Mouse (Mus musculus) lung, embryonic 14.5 days (tissue): ENCODE results near the gene Tbl3. TPM values are rescaled to one million over a fixed set of nuclear protein-coding genes. Genes with fewer than 3 reads are reported as not detected.

Source experiments
- ATAC-seq: fragments of 200-750 bp; cut with Nextera tagmentation; 2 replicates; pipeline ENCODE4 v1.8.0; 2017; ENCODE audit warnings: mild to moderate bottlenecking, moderate TSS enrichment, moderate library complexity; ENCODE audit not compliant: insufficient read depth
- DNase-seq: peaks from one replicate; pipeline ENCODE4 v3.0.0-alpha.2; 2015
- H3K27ac ChIP-seq: fragments of 300-500 bp; sonication (generic); 2 replicates; pipeline ENCODE4 v1.5.1; 2014; ENCODE audit warnings: low read depth, mild to moderate bottlenecking, moderate library complexity
- H3K27me3 ChIP-seq: fragments of 300-500 bp; sonication (generic); 2 replicates; pipeline ENCODE4 v1.6.1; 2014; ENCODE audit warnings: low read length, control low read depth; ENCODE audit not compliant: insufficient read depth
- H3K36me3 ChIP-seq: fragments of 300-500 bp; sonication (generic); 2 replicates; pipeline ENCODE4 v1.6.1; 2014; ENCODE audit warnings: control low read depth; ENCODE audit not compliant: insufficient read depth
- H3K4me1 ChIP-seq: fragments of 300-500 bp; sonication (generic); 2 replicates; pipeline ENCODE4 v1.6.1; 2014; ENCODE audit warnings: antibody characterized with exemption, control low read depth; ENCODE audit not compliant: insufficient read depth
- H3K4me2 ChIP-seq: fragments of 300-500 bp; sonication (generic); 2 replicates; pipeline ENCODE4 v1.6.1; 2014; ENCODE audit warnings: mild to moderate bottlenecking
- H3K4me3 ChIP-seq: fragments of 300-500 bp; sonication (generic); 2 replicates; pipeline ENCODE4 v1.5.1; 2014; ENCODE audit warnings: low read depth, low read length
- H3K9ac ChIP-seq: fragments of 300-500 bp; sonication (generic); 2 replicates; pipeline ENCODE4 v1.6.1; 2014
- H3K9me3 ChIP-seq: fragments of 300-500 bp; sonication (generic); 2 replicates; pipeline ENCODE4 v1.6.1; 2016; ENCODE audit warnings: low read depth, low read length, control low read depth
- CTCF ChIP-seq: IDR thresholded peaks from 2 replicates; pipeline ENCODE4 v1.5.1; 2016; ENCODE audit warnings: antibody characterized with exemption, low read depth
- WGBS: fragments of 180-500 bp; shearing (Covaris S2); extraction: QIAGEN DNeasy Blood & Tissue Kit; methylation state at CpG from one replicate; pipeline ENCODE4 v1.1.7; 2014; 5-methylcytosine and 5-hydroxymethylcytosine counted together
- polyA plus RNA-seq: library from polyadenylated mRNA; unstranded; fragments of >200 nt; fragmentation: Nextera tagmentation; extraction: Ambion mirVana; gene quantifications from 2 replicates; pipeline ENCODE4 v1.2.1, GENCODE M21; 2014

Tbl3 gene
- polyA plus RNA-seq, 1 experiment from 2014 or later, result 112 TPM

DNA sequence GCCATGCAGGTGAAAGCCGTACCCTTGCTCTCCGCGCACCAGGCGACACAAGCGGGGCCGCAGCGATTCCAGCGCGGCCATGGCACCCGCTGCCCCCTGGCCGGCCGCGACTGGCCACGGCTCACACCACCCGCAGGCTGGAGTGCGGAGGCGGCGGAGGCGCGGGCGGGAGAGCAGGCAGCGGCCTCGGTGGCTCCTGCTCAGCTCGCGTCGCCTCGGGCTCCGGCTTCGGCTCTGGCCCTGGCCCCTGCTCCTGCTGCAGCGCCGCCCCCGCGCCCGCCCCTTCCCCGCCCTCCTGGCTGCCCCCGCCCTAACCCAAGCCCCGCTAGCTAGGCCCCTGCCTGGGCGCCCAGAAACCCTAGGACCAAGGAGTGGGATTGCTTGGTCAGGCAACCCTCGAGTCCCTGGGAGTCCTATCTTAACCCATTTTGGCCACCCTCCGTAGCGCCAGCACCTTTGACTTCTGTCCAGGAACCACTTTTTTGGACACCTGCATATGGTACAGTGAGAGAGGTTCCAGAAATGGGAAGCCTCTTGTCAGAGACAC is 57.3 kb downstream of the Tbl3 start, which contains the start of gene Slc9a3r2:
Slc9a3r2 (minus strand) TSS at position 258 of the 547 bp plus-strand sequence.
- Histone ChIP-seq H3K36me3 (0 out of 2 replicates have a peak, but pooled peaks cover 2% of the 10 kb centered on the region), H3K27ac (peak within 1 kb of the TSS; percentile 50; the same call in 1 of the 2 replicates), H3K27me3 (no peaks in the 10 kb centered on the region), H3K9me3 (no peaks in the 10 kb centered on the region), H3K4me3 (peak within 1 kb of the TSS; percentile 74), H3K4me2 (peak within 1 kb of the TSS; percentile 99), H3K9ac (peak within 1 kb of the TSS; percentile 84), H3K4me1 (peaks cover 9% of the 10 kb centered on the region; the same call in 1 of the 2 replicates)
- DNase-seq (peak; percentile 75), ATAC-seq (peak; percentile 79)
- under 1% methylated on average over 41 of the region's 41 CpGs for WGBS
- no peak for TF ChIP-seq CTCF

DNA sequence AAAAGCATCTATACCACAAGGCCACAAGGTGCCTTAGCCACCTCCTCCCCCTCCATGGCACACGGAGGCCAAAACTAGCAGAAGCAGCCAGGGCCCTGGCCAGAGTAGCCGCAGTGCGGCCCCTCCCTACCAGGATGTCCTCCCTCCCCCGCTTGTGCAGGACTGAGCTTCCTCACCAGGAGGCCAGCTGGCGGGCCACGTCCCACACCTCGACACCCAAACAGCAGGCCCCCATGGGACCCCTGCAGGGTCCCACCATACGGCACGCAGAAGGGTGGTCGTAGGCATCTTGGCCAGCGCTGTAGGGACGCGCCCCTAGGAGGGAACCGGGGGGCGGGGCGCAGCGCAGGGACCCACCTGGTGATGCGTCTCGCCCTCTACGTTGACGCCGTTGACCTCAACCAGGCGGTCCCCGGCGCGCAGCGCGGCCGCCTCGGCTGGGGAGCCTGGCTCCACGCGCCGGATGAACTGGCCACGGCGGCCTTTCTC is 57.8 kb downstream of the Tbl3 start:
- ATAC-seq (peak; percentile 47), DNase-seq (peak; percentile 67)
- Histone ChIP-seq H3K4me1 (peaks cover 13% of the 10 kb centered on the region), H3K27ac (peak overlapping the region; percentile 50; the same call in 1 of the 2 replicates), H3K36me3 (0 out of 2 replicates have a peak, but pooled peaks cover 2% of the 10 kb centered on the region), H3K4me2 (peak overlapping the region; percentile 99), H3K4me3 (peak overlapping the region; percentile 74), H3K9ac (peak overlapping the region; percentile 84), H3K9me3 (no peaks in the 10 kb centered on the region), H3K27me3 (no peaks in the 10 kb centered on the region)
- no peak for TF ChIP-seq CTCF
- under 1% methylated on average over 35 of the region's 35 CpGs for WGBS

DNA sequence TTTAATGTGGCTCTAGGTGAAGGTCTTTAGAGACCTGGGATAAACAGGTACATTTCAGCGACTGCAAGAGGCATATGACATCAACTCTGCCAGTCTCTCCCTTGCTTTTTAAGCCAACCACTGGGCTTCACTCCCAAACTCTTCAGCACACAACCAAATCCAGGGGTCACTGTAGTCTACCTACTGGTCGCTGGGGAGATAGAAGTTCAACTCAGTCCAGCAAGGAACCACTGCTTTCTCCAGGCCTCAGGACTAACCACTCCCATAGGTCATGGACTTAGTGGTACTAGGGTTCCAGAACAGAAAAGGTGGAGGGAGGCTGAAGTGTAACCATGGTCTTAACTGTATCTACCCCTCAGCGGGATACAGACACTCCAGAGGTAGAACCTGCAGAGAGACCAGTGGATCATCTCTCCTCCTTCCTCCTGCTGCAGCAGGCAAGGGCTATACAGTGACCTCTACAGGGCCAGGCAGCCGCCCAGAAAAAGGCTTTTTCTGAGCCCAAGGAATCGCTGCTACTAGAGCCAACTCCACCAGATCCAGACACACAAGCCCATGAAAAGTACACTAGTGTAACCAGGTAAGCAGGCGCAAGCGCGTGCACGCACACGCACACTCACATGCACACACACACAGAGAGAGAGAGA is 58.6 kb downstream of the Tbl3 start:
- no peak for TF ChIP-seq CTCF
- ATAC-seq (no peak), DNase-seq (no peak)
- 68% methylated on average over 10 of the region's 10 CpGs for WGBS
- Histone ChIP-seq H3K9me3 (no peaks in the 10 kb centered on the region), H3K4me3 (peak overlapping the region; percentile 74), H3K9ac (no peak overlapping the region; the same call in 1 of the 2 replicates), H3K36me3 (0 out of 2 replicates have a peak, but pooled peaks cover 2% of the 10 kb centered on the region), H3K4me1 (peaks cover 21% of the 10 kb centered on the region), H3K4me2 (peak overlapping the region; percentile 99), H3K27me3 (no peaks in the 10 kb centered on the region), H3K27ac (no peak overlapping the region; the same call in 1 of the 2 replicates)

Other genes with a start within 250 kb of the Tbl3 start
- 22.3 and 25.2 TPM in 2 replicates for gene E4f1, start 237.3 kb downstream of the Tbl3 start, polyA plus RNA-seq
- 57.9 and 60.2 TPM in 2 replicates for gene Pgp, start 237.3 kb downstream of the Tbl3 start, polyA plus RNA-seq
- 0.37 TPM in 1 of 2 replicates, not detected in the other for gene Bricd5, start 233.8 kb downstream of the Tbl3 start, polyA plus RNA-seq
- gene Mlst8, start 228.6 kb downstream of the Tbl3 start, polyA plus RNA-seq, result 23.8 and 30.2 TPM in 2 replicates
- 0.93 and 1.1 TPM in 2 replicates for gene Caskin1, start 219.1 kb downstream of the Tbl3 start, polyA plus RNA-seq
- 103 and 106 TPM in 2 replicates for gene Traf7, start 179.7 kb downstream of the Tbl3 start, polyA plus RNA-seq
- gene Rab26, start 173.4 kb downstream of the Tbl3 start, polyA plus RNA-seq, result 2.8 and 3.1 TPM in 2 replicates
- 27.6 and 34.0 TPM in 2 replicates for gene Pkd1, start 157.8 kb downstream of the Tbl3 start, polyA plus RNA-seq
- 62.2 and 66.5 TPM in 2 replicates for gene Tsc2, start 75.0 kb downstream of the Tbl3 start, polyA plus RNA-seq
- gene Nthl1, start 75.0 kb downstream of the Tbl3 start, polyA plus RNA-seq, result 15.9 and 18.6 TPM in 2 replicates
- gene Slc9a3r2, start 57.3 kb downstream of the Tbl3 start, polyA plus RNA-seq, result 67.8 and 68.3 TPM in 2 replicates
- gene Npw, start 49.2 kb downstream of the Tbl3 start, polyA plus RNA-seq, result 0.78 and 1.0 TPM in 2 replicates
- 32.9 and 34.0 TPM in 2 replicates for gene Zfp598, start 38.0 kb downstream of the Tbl3 start, polyA plus RNA-seq
- gene Syngr3, start 17.7 kb downstream of the Tbl3 start, polyA plus RNA-seq, result 0.83 and 1.3 TPM in 2 replicates
- gene Gfer, start 11.5 kb downstream of the Tbl3 start, polyA plus RNA-seq, result 53.9 and 54.4 TPM in 2 replicates
- gene Noxo1, start 11.4 kb downstream of the Tbl3 start, polyA plus RNA-seq, result 3.5 and 5.0 TPM in 2 replicates
- 0.46 and 0.71 TPM in 2 replicates for gene Rnf151, start 10.4 kb upstream of the Tbl3 start, polyA plus RNA-seq
- gene Rps2, start 10.5 kb upstream of the Tbl3 start, polyA plus RNA-seq, result 1,798 and 1,884 TPM in 2 replicates
- gene Ndufb10, start 16.8 kb upstream of the Tbl3 start, polyA plus RNA-seq, result 211 and 221 TPM in 2 replicates
- not detected in 2 replicates for gene Rpl3l, start 20.2 kb upstream of the Tbl3 start, polyA plus RNA-seq
- gene Msrb1, start 29.0 kb upstream of the Tbl3 start, polyA plus RNA-seq, result 35.2 and 37.8 TPM in 2 replicates
- gene Hs3st6, start 45.3 kb upstream of the Tbl3 start, polyA plus RNA-seq, result 2.9 and 3.3 TPM in 2 replicates
- not detected in 2 replicates for gene Meiob, start 96.6 kb upstream of the Tbl3 start, polyA plus RNA-seq
- gene Hagh, start 132.5 kb upstream of the Tbl3 start, polyA plus RNA-seq, result 23.2 and 24.8 TPM in 2 replicates
- 16.5 and 17.1 TPM in 2 replicates for gene Fahd1, start 142.7 kb upstream of the Tbl3 start, polyA plus RNA-seq
- gene Igfals, start 158.3 kb upstream of the Tbl3 start, polyA plus RNA-seq, result 0.93 and 1.1 TPM in 2 replicates
- gene Nubp2, start 178.7 kb upstream of the Tbl3 start, polyA plus RNA-seq, result 53.0 and 56.5 TPM in 2 replicates
- 34.8 and 37.2 TPM in 2 replicates for gene Spsb3, start 179.0 kb upstream of the Tbl3 start, polyA plus RNA-seq
- 21.2 and 23.3 TPM in 2 replicates for gene Eme2, start 187.4 kb upstream of the Tbl3 start, polyA plus RNA-seq
- 92.1 and 93.7 TPM in 2 replicates for gene Mrps34, start 187.5 kb upstream of the Tbl3 start, polyA plus RNA-seq
- gene Nme3, start 188.8 kb upstream of the Tbl3 start, polyA plus RNA-seq, result 65.1 and 77.1 TPM in 2 replicates
- gene Mapk8ip3, start 229.3 kb upstream of the Tbl3 start, polyA plus RNA-seq, result 32.1 and 34.2 TPM in 2 replicates